Mouse (Mus musculus) myocyte (in vitro differentiated cells): ENCODE results near the gene Cirbp.

Experiments used
- CEBPB ChIP-seq: IDR thresholded peaks from 2 replicates; pipeline ENCODE4 v1.6.1; 2011; ENCODE audit warnings: mild to moderate bottlenecking, moderate library complexity; ENCODE audit not compliant: poor library complexity, insufficient read depth, severe bottlenecking
- E2F4 ChIP-seq: IDR thresholded peaks from one replicate; pipeline ENCODE4 v1.6.1; 2011; ENCODE audit warnings: mild to moderate bottlenecking, control low read depth, moderate library complexity; ENCODE audit not compliant: insufficient read depth
- MAX ChIP-seq: IDR thresholded peaks from one replicate; pipeline ENCODE4 v1.6.1; 2011; ENCODE audit warnings: low read depth, mild to moderate bottlenecking, control low read depth
- MYOD1 ChIP-seq, 3 experiments: IDR thresholded peaks; one replicate each; pipeline ENCODE4 v1.6.1; 2011; ENCODE audit warnings: control low read depth in 2 of 3, low read depth in 2 of 3, mild to moderate bottlenecking in 2 of 3, moderate library complexity in 1 of 3; ENCODE audit not compliant: insufficient read length in 2 of 3, control insufficient read depth in 1 of 3
- MYOG ChIP-seq, 3 experiments: IDR thresholded peaks; one replicate each; pipeline ENCODE4 v1.6.1; 2011; ENCODE audit warnings: control low read depth in 2 of 3, low read depth in 2 of 3, mild to moderate bottlenecking in 2 of 3; ENCODE audit not compliant: insufficient read length in 2 of 3, control insufficient read depth in 1 of 3, insufficient read depth in 1 of 3
- POLR2A ChIP-seq: IDR thresholded peaks from one replicate; pipeline ENCODE4 v1.6.1; 2011; ENCODE audit warnings: low read depth, mild to moderate bottlenecking, control low read depth, moderate library complexity; ENCODE audit not compliant: insufficient read length
- POLR2AphosphoS2 ChIP-seq: IDR thresholded peaks from one replicate; pipeline ENCODE4 v1.6.1; 2011; ENCODE audit warnings: low read depth, control low read depth; ENCODE audit not compliant: insufficient read length
- TCF12 ChIP-seq: IDR thresholded peaks from one replicate; pipeline ENCODE4 v1.6.1; 2011; ENCODE audit warnings: mild to moderate bottlenecking, control low read depth; ENCODE audit not compliant: poor library complexity, insufficient read depth, severe bottlenecking
- TCF3 ChIP-seq: IDR thresholded peaks from one replicate; pipeline ENCODE4 v1.6.1; 2011; ENCODE audit warnings: low read depth, control low read depth; ENCODE audit not compliant: insufficient read length
- USF1 ChIP-seq: IDR thresholded peaks from one replicate; pipeline ENCODE4 v1.6.1; 2011; ENCODE audit warnings: low read depth, mild to moderate bottlenecking, control low read depth, moderate library complexity

DNA sequence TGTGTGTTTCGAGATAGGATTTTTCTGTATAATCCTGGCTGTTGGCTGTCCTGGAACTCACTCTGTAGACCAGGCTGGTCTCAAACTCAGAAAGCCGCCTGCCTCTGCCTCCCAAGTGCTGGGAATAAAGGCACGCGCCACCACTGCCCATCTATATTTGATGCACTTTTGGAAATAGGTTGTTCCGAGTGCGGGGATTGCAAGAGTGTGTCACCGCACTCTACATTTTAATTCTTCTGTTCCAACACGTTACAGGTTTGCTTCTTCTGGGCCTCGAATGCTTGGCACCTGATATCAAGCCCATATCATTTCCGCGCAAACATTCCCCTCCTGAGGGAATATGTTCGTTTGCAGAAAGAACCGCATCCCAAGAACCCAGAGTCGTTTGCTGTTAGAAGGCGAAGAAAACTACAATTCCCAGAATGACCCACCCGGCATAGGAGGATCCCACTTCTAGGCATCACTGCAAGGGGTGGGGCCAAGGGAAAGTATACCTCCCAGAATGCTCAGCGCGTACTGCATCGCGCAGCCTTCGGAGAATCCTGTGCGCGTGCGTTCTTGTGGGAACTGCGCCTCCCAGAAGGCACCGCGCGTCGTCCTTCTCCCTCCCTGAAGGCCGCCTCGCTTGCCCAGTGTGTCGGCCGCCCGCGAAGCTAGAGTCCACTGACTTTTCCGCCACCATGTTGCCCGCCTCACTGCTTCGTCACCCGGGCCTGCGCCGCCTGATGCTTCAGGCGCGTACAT, 23.8 kb upstream of the Cirbp start:
- TF ChIP-seq POLR2A, result peak; percentile 98
- no peak for TF ChIP-seq USF1
- TF ChIP-seq CEBPB, result no peak
- no peak for TF ChIP-seq E2F4
- peak in 1 of 3 experiments; percentile 6 for TF ChIP-seq MYOG (IDR thresholded peaks at IDR 0.05; ENCODE audit: control insufficient read depth in 1 of 3, insufficient read depth in 1 of 3, insufficient read length in 2 of 3, low read depth in 2 of 3)
- no peak for TF ChIP-seq TCF12
- TF ChIP-seq MAX, result peak; percentile 36
- TF ChIP-seq TCF3, result no peak
- peak in 1 of 3 experiments; percentile 22 for TF ChIP-seq MYOD1 (IDR thresholded peaks at IDR 0.05; ENCODE audit: control insufficient read depth in 1 of 3, insufficient read length in 2 of 3, low read depth in 2 of 3)
- TF ChIP-seq POLR2AphosphoS2, result peak; percentile 95
